Mouse (Mus musculus) left cerebral cortex, postnatal 14 days (tissue): Measurements from ENCODE around the gene Xylb. TPM values are rescaled to one million over a fixed set of nuclear protein-coding genes. Genes with fewer than 3 reads are reported as not detected.
"Not testable (repeated sequence)": the region's sequence is repeated elsewhere in the genome, so short reads cannot be mapped to it uniquely, and the experiment has no call there.

Experiments
- DNase-seq, 2 experiments: peaks; one replicate each; pipeline ENCODE4 v3.0.0; 2021 to 2022; ENCODE audit warnings: low spot score in 2 of 2, mixed read lengths in 1 of 2
- intact Hi-C: fragments of 180-260 bp; cut with DNase I; formaldehyde crosslinking; loops from one replicate; pipeline ENCODE4 v1.15.1; 2025
- total RNA-seq, 2 experiments: library from RNA; stranded (reverse); gene quantifications; 2 replicates each; pipeline ENCODE4 v1.2.3; 2021

Xylb gene
- total RNA-seq, 2 experiments from 2014 or later: 3.8 to 3.9 TPM

DNA sequence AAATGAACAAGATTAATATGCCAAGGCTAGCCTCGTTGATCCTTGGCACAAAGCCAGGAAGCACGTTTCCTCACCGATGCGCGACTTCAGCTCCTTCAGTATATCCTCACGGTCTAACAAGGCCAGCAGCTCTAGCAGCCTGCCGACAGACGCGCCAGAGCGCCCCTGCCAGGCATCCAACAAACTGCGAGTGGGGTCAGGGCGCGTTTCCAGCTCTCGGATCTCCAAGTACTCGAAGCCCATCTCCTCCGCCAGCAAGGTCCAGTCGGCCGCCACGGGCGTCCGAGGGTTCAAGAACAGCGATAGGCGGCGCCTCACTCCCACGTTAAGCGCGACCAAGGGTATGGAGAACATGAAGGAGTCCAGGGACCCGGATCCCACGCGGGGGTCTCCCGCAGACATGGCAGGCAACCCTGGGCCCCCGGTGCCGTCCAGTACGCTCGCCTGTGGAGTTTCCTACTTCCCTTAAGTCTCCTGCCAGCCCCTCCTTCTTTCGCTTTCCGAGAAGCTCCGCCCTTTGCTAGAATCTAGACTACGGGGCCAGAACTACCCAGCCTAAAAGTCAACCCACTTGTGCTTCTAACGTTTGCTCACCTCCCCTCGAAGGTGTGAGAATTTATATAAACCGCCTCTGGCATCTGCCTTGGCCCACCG is 17.5 kb upstream of the Xylb start, which contains the start of gene Acaa1a:
Gene Acaa1a (plus strand): TSS at position 119 of the 654 bp plus-strand sequence.
- intact Hi-C loops: no loop called here

DNA sequence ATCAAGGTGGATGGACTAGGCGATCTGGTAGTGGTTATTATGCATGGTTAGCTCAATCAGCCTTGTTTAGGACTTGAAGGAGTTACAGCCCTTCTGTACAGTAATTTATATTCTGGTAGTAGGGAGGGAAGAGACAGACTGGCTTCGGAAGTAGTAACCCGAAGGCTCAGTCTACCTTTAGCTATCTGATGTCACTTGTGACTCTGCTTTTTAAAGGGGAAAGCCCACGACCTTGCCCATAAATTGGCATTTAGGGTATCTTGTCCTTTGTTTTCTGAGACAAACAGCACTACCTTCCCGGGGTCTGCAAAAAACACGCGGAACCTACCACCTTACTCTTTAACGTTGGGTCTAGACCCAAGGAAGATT is 17.0 kb upstream of the Xylb start:
- intact Hi-C loops: no loop called here
- DNase-seq: no peak

More for the DNA sequence above, 17.5 kb upstream of the Xylb start, which contains the start of gene Acaa1a:
- DNase-seq: peak; percentile 32 to 51

- intact Hi-C loops: loop anchor here (1.0 kb wide), 1 partner anchor 15 kb away; no protein-coding TSS in a partner anchor
Measured at GRCm38 (mm10) chr9:119340909-119341816, 16.0 kb upstream of the Xylb start, which contains the start of gene Myd88. Gene Myd88, minus strand, starts transcription at chr9:119341411.

GRCm38 (mm10) chr9:119342728-119343127 is 14.5 kb upstream of the Xylb start:
- DNase-seq: no peak
- intact Hi-C loops: no loop called here

More at GRCm38 (mm10) chr9:119340909-119341816, 16.0 kb upstream of the Xylb start, which contains the start of gene Myd88:
- peak; percentile 94 to 98 for DNase-seq

DNA sequence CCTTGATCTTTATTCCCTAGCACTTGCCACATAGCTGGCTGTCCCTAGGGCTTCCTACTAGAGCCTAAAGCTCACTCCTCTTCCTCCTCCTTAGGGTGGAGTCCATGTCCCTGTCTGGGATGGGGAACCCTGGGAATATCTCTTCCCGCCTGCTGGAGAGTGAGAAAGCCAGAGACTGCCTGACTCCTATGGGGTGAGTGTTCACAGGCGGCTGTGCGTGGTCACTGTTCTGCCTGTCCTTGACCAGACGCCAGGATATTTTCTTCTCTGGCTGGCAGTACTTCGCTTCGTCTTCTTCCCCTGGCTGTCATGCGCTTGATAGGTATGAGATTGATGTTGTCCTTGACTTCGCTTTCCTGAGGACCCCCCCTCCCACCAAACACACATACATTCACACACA is 10.8 kb upstream of the Xylb start:
- intact Hi-C loops: no loop called here
- no peak for DNase-seq

GRCm38 (mm10) chr9:119350531-119350930 is 6.7 kb upstream of the Xylb start:
- intact Hi-C loops: no loop called here

GRCm38 (mm10) chr9:119350947-119351705 is 6.1 kb upstream of the Xylb start:
- no peak for DNase-seq
- intact Hi-C loops: no loop called here

More at GRCm38 (mm10) chr9:119350531-119350930, 6.7 kb upstream of the Xylb start:
- DNase-seq: no peak

- DNase-seq: peak; percentile 73 to 82
- intact Hi-C loops: no loop called here
Measured at GRCm38 (mm10) chr9:119352060-119352459, 5.1 kb upstream of the Xylb start.

GRCm38 (mm10) chr9:119353926-119354325 is 3.3 kb upstream of the Xylb start:
- intact Hi-C loops: no loop called here

DNA sequence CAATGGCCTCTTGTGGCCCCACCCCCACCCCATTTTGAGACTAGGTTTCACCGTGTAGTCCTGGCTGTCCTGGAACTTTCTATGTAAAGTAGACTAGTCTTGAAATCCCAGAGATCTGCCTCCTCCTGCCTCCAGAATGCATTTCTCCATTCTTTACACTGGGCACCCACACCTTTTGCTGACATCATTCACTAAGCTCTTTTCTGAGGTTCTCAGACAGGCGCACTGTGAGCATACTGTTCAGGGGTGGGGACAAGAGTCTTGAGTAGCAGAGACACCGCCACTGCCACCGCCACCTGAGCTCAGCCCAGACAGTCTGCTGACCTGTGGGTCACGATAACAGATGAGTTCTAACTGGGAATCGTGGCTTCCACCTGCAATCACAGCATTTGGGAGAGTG is 1.2 kb upstream of the Xylb start:
- intact Hi-C loops: loop anchor here (1.0 to 5.0 kb wide), 3 partner anchors 15 to 76 kb away; partner anchors contain the start of gene Myd88
- no peak for DNase-seq

More at GRCm38 (mm10) chr9:119353926-119354325, 3.3 kb upstream of the Xylb start:
- no peak for DNase-seq

- no peak for DNase-seq
- intact Hi-C loops: loop anchor here (5.0 kb wide), 2 partner anchors 39 to 74 kb away; no protein-coding TSS in a partner anchor
Measured at GRCm38 (mm10) chr9:119358058-119358429, 863 bp downstream of the Xylb start.

DNA sequence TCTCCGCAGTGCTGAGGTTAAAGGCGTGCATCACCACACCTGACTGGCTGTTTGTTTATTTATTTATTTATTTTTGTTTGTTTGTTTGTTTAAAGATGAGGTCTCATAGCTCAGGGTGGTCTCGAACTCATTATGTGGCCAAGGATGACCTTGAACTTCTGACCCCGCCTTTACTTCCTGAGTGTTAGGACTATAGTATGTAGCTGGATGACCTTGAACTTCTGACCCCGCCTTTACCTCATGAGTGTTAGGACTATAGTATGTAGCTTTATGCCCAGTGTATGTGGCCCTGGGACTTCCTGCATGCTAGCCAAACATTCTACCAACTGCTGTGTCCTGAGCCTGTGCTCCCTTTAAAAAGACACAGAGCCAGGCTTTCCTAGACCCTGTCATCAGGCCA is 4.2 kb downstream of the Xylb start:
- no peak for DNase-seq
- intact Hi-C loops: no loop called here

GRCm38 (mm10) chr9:119363229-119363628 is 6.0 kb downstream of the Xylb start:
- intact Hi-C loops: no loop called here
- no peak for DNase-seq

- DNase-seq: peak in 1 of 2 experiments; percentile 28
- intact Hi-C loops: no loop called here
Measured at GRCm38 (mm10) chr9:119365284-119365683, 8.1 kb downstream of the Xylb start, which contains the start of gene Slc22a14. Gene Slc22a14, minus strand, starts transcription at chr9:119365553.

DNA sequence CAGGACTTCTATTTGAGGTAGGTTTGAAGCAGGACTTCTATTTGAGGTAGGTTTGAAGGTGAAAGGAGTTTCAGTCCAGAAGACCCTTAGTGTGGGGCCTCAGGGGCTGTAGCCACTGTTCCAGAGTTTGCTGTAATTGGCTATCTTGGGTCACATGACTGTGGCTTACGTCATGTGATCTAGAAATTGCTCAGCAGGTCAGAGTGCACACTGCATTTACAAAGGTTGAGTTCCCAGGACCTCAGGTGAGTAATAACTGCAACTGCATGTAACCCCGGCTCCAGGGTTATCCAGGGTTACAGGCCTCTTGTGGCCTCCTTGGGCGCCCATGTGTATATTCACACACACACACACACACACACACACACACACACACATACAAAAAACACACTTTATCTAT is 11.2 kb downstream of the Xylb start:
- DNase-seq: no peak
- intact Hi-C loops: no loop called here

- DNase-seq, intact Hi-C loops: not testable (repeated sequence)
Measured at GRCm38 (mm10) chr9:119370770-119371169, 13.6 kb downstream of the Xylb start.

DNA sequence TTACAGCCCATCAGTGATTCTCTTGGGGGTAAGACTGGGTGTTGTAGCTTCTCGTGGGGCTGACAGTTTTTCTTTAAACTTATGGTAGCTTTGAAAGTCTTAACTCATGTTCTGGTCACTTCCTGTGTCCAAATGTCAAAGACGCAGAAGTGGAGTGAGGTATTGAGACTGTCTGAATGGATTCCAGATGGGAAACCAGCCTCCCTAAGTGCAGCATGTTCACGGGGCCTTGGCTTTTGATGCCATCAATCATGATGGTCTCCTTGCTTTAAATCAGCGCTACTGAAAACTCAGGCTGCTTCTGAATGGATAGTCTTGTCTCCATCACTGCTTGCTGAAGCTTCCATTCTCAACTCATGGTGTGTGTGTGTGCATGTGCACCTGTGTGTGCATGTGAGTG is 14.1 kb downstream of the Xylb start:
- intact Hi-C loops: no loop called here
- DNase-seq: no peak

GRCm38 (mm10) chr9:119375008-119375407 is 17.8 kb downstream of the Xylb start:
- no peak for DNase-seq
- intact Hi-C loops: no loop called here

GRCm38 (mm10) chr9:119375556-119375955 is 18.4 kb downstream of the Xylb start:
- DNase-seq: no peak
- intact Hi-C loops: no loop called here
